Mouse (Mus musculus) naive thymus-derived CD4-positive, alpha-beta T cell, adult 2 months (primary cell): Measurements from ENCODE around the gene Insl3.
"Not testable (repeated sequence)": the region's sequence is repeated elsewhere in the genome, so short reads cannot be mapped to it uniquely, and the experiment has no call there.

ENCODE experiments used
- DNase-seq: peaks from one replicate; pipeline ENCODE4 v3.0.0-alpha.2; 2011; ENCODE audit warnings: low read depth

Insl3 gene

DNA sequence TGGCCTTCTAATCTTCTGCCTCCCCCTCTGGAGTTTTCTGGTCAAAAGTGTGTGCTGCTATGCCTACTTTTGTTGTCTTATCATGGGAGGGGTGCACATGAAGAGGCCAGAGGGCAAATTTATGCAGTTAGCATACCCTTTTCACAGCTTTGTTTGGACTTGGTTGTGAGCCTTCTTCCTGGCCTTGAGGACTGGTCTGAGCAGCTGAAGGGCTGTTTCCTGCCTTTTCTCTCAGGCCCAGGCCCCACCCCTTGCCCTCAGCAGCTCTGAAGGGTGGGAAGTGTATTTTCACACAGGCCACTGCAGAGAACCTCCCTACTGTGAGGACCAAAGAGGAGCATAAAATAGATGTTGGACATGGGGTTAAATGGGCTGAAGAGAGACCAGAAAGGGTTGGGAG lies 11.5 kb upstream of the Insl3 start:
- no peak for DNase-seq

DNA sequence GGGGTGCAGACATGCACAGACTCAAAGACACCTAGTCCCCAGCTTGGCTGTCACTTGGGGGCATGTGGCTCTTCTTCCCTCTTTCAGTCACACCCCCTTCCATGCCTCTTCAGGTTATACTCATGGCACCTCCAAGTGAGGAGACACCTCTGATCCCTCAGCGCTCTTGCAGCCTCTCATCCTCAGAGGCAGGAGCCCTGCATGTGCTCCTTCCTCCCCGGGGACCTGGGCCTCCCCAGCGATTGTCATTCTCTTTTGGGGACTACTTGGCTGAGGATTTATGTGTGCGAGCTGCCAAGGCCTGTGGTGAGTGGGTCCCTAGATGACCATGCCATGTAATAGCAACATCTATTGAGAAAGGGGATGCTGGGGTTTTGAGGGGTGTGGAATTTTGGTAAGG lies 10.8 kb upstream of the Insl3 start:
- no peak for DNase-seq

DNA sequence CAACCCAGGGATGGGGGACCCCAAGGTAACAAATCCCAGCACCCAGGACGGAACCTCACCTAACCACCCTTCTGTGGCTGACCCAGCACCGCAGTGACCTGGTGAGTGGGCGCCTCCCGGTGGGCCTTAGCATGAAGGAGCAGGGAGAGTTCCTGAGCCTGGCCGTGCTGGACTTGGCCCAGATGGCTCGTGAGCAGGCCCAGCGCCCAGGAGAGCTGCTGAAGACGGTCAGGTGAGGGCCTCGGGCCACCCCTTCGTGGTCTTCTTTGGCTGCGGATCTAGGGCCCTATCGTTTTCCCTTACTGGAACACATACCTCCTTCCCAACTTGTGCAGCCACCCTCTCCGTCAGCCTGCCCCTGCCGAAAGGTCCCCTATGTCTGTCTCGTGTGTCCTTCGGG lies 9.9 kb upstream of the Insl3 start:
- DNase-seq = no peak

DNA sequence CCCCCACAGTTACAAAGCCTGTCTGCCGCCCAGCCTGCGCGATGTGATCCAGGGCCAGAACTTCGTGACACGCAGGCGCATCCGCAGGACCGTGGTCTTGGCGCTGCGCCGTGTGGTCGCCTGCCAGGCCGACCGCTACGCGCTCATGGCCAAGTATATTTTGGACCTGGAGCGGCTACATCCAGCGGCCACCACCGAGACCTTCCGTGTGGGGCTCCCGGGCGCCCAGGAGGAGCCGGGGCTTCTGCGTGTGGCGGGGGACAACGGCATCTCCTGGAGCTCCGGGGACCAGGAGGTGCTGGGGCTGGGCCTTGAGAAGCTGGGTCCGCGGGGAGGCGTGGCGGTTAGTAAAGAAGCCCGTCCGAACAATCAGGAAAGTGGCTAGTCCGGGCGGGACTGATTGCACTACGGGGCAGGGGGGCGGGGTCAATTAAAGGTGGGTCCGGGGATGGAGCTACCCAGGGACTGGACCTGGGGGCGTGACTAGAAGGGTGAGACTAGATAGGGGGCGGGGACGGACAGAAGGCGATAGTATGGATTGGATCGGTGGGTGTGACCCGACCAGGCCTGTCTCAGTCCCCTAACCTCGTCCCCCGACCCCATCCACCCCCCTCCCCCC lies 9.4 kb upstream of the Insl3 start:
- DNase-seq = no peak

DNA sequence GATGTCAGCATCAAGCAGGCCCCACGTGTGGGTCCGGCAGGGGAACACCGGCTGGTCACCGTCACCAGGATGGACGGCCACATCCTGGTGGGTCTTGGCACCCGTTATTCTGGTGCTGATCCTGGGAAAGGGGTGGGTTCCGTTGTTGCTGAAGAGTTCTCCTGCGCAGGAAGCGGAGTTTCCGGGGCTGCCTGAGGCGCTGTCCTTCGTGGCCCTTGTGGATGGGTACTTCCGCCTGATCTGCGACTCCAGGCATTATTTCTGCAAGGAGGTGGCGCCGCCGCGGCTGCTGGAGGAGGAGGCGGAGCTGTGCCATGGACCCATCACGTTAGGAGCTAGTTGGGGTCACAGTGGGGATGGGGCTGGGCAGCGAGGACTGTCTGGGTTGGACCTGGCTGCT lies 8.5 kb upstream of the Insl3 start:
- no peak for DNase-seq

DNA sequence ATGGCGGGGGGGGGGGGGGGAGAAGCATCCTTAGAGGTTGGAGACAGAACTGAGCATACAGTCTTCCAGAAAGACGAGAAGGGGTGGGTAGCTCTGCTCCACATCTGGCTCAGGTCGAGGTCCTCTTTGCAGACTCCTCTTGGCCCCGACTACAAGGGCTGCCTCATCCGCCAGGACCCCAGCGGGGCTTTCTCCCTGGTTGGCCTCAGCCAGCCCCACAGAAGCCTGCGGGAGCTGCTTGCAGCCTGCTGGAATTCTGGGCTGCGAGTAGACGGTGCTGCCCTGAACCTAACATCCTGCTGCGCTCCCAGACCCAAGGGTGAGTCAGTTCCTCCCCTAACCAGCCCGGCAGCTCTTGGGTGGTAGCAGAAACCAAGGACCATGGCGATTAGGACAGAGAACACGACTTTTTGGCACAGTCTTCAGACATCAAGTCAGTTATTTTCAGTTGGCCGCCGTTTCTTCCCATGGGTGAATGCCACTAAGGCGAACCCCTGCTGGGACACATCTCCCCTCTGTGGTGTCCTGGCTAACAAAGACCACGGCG lies 7.6 kb upstream of the Insl3 start:
- no peak for DNase-seq

DNA sequence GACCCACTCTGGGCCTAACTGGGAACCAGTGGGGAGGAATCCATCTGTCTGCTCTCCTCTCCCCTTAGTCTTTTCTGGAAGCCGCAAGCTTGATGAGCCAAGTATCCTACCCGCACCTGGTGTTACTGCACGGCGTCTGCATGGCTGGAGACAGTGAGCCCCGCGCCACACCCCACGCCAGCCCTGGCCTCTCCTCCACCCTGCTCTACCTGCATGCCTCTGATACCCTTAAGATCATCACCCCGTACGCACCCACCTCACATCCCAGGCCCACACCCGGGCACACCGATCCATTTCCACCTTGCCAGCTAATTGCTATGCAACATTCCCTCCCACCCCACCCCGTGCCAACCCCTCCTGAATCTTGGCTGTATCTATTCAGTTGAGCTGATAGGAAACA lies 6.2 kb upstream of the Insl3 start:
- no peak for DNase-seq

DNA sequence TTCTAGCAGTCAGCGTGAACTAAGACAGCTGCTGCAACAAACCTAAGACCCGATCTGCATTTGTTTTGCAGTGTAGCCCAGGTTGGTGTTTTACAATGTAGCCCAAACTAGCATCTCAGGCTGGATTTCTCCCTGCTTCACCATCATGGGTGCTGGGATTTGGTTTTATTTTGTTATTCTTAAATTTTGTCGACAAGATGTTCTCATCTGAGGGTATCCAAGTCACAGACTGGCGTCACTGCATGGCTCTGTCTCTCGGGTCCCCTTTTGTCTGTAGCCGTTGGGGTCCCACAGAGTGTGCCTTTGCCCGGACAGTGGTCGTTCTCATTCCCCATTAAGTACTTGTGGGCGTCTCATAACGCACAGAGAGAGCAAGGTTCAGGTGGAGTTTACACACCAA lies 4.3 kb upstream of the Insl3 start:
- no peak for DNase-seq

DNA sequence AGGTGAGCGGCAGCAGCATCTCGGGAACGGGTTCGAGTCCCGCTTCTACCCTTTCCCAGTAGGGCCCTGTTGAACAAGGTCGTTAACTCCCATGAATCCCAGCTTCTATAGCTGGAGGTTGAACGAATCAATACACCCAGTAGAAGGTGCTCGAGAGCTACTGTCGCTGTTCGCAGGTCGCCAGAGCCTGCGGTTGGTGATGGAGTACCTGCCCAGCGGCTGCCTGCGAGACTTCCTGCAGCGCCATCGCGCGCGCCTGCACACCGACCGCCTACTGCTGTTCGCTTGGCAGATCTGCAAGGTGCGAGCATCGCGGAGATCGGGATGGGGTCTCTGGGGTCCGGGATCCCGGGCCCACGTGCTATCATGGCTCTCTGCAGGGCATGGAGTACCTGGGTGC lies 3.4 kb upstream of the Insl3 start:
- DNase-seq = no peak

DNA sequence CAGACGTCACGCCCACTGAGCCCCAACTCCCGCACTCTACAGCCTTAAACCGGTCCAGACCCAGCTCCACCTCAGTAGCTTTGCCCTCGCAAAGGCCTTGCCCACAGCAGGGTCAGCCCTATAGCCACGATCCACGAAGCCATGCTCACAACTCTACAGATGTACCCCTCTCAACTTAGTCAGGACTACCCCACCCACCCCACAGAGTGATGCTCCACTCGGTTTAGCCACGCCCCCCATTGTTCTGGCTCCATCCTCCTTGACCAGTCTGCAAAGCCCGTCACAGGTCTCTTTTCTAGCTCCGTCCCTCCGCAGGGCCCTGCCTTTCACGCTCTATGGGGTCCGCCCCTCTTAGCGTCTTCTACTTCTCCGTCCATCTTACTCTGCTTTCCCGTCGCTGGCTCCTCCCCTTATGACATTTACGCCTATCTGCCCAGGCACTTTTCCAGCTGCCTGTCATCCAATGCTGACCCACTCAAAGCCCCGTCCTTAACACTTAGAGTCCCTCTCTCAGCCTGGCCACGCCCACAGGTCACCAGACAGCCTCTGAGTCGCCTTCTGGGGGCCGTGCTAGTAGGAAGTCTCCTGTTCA lies 2.8 kb upstream of the Insl3 start:
- no peak for DNase-seq

DNA sequence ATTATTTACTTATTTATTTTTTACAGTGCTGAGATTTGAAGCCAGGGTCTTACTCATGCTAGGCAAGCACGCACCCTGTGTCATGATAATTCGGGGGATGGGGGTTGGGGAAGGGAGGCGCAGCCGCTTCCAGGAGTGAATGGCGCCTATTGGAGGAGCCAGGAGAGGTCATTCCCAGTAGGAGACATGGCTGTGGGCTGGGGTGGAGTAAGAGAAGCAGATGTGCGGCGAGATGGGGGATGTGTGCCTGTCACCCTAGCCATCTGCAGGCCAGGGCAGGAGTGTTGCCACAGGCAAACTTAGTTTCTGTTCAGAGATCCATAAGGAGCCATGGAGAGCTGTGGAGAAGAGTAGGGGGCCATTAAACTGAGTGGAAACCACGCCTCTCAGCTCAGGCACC lies 1.4 kb upstream of the Insl3 start:
- no peak for DNase-seq

DNA sequence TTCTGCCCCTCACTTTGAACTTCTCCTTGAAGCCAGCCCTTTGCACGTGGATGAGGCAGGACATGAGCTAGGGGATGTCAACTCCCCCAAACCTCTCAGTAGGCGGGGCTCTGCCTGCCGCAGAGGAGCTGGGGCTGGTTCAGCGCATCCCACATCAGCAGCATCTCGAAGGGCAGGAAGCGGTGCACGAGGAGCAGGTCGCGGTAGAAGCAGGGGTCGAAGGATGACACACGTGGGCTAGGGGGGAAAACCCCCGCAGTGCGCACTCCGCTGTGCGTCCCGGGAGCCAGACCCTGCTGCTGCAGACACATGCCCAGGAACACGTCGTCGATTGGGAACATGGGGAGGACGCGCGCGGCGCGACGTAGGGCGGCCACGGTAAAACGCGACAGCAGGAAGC lies 3.5 kb downstream of the Insl3 start:
- peak; percentile 80 for DNase-seq

DNA sequence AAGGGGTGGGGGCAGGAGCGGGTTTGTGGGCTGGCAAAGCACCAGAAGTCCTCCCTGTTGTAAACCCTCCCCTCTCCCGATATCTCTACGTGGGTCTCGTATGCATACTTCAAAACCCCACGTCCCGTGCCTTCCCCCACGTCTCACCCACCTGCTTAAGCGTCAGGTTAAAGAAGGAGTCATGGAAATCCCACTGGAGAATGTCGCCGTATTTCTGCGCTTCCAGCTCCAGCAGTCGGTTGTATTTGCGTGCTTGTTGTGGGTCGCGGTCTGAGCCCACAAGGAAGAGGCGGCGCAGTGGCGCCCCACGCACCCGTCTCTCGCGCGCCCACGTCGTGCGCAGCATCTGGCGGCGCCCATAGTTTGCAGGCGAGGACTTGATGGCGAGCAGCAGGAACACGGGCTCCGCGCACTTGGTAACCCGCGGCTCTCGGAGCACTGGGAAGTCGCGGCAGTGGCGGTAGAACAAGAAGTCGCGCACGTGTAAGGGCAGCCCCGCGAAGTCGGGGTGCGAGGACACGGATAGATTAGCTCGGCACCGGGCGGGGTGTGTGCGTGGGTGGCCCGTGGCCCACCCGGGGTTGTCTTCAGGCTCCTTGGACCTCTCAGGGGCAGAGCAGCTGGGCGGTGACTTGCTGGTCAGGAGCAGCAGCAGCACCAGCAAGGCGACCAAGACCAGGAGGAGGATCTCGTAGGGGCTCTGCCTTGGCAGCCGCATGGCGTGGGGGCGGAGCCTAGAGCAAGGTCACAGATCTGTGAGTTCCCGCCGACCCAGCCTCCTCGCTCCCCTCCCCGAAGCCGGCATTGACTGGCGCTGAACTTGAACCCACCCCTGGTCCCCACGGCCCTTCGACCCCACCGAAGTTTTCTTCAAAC lies 4.4 kb downstream of the Insl3 start:
- peak; percentile 55 for DNase-seq

DNA sequence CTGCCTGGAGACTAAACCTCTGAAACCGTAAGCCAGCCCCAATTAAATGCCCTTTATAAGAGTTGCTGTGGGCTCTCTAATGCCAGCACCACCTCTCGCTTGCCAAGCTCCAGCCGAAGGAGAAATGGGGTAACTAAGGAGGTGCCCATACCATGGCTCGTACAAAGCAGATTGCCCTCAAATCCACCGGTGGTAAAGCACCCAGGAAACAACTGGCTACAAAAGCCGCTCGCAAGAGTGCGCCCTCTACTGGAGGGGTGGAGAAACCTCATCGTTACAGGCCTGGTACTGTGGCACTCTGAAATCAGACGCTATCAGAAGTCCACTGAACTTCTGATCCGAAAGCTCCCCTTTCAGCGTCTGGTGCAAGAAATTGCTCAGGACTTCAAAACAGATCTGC lies 6.4 kb downstream of the Insl3 start:
- peak; percentile 42 for DNase-seq

DNA sequence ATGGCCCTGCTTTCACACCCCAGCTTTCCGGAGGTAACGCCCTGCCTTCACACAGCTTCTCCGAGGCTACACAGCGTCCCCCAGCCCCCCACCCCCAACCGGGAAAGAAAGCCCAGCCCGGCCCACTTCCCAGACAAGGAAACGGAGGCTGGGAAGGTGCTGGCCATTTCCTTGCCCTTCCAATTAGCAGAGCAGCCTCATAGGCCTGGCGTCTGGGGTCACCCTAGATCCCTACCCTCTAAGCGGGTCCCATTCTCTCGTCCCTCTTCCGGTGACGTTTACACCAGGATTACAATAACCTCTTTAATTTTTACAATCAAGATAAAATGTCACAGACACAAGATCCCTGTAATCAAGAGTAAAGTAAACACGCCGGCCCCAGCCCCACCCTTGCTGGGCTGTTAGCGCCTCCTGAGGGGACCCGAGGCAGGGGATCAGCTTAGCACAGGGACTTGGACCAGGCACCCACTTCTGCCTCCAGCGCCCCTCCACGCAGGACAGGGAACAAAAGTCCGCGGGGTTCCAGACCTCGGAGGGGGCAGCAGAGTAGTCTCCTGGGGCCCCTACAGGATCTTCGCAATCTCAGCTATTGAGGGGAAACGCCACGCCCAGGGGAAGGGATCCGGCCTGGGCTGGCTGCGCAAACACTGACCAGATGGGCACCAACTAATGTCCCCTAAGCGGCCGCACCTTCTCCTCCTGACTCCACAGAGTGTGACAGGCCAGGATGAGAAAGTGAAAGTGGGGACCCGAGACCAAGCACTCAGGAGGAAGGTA lies 11.7 kb downstream of the Insl3 start:
- no peak for DNase-seq

DNA sequence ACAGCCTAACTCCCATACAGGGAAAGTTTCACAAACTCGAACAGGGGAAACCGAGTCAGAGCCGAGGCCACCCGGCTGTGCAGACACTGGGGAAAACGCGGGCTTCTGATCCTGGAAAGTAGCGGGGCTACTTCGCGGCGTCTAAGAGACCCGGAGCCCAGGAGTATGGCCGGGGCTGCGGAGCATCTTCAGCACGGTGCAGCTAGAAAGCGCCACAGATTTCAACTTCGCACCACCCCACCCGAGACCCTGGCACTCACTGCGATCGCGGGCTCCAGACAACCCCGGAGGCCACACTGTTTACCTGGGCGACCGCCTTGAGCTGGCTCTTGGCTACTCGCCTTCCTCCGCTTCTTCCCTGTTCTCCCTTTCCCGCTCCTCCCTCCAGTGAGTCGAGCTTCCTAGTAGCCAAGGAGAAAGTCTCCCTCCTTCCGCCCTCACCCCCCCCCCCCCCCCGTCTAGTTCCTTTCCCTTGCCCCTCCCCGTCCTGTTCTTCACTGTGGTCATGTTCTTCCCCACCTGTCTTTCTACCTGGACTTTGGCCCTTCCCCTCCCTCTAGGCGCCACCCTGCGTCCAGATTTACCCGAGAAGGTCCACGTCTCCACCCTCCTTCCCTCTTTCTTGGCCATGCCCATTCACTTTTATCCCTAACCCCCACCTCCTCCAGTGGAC lies 12.5 kb downstream of the Insl3 start, which contains the start of gene B3gnt3:
Gene B3gnt3 (minus strand): TSS at position 376 of the 673 bp plus-strand sequence.
- DNase-seq = peak; percentile 43

DNA sequence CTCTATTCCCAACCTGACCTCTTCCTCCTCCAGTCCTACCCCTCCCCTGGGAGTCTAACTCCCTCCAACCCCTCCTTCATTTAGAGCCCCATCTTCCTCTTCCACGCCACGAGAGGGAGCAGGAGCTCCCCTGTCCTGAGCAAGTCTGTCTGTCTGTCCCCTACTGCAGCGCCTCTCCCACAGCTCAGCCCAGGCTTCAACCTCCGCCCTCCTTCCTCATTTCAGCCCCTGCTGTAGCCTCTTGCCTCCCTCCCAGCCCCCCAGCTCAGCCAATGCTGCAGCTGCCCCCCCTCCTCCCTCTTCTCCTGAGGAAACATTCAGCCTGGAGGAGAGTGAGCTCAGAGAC lies 13.0 kb downstream of the Insl3 start:
- DNase-seq = peak; percentile 51

DNA sequence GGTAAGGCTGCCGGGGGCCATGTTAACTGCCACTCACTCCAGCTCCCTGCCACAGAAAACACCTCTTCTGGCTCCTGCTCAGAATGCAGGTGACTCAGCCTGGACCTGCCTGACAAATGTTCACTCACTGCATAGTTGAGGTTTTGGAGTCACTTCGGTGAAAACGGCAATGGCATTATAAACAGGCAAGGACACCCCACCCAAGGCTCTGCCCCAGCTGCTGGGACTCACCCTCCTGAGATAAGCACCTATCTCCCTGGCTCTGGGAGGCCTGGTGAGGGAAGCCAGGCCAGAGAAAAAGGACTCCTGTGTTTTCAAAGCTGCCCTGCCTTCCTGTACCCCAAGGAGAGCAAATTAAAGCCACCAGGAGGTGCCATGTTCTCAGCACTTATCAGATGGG lies 13.9 kb downstream of the Insl3 start:
- no peak for DNase-seq

DNA sequence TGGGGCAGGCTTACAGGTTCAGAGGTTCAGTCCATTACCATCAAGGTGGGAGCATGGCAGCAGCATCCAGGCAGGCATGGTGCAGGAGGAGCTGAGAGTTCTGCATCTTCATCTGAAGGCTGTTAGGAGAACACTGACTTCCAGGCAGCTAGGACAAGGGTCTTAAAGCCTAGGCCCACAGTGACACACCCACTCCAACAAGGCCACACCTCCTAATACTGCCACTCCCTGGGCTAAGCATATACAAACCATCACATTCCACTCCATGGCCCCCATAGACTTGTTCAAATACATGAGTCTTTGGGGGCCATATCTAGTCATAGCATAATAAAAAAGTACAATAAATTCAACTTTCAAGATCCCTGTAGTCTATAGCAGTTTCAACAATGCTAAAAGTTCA lies 14.4 kb downstream of the Insl3 start:
- DNase-seq = not testable (repeated sequence)

DNA sequence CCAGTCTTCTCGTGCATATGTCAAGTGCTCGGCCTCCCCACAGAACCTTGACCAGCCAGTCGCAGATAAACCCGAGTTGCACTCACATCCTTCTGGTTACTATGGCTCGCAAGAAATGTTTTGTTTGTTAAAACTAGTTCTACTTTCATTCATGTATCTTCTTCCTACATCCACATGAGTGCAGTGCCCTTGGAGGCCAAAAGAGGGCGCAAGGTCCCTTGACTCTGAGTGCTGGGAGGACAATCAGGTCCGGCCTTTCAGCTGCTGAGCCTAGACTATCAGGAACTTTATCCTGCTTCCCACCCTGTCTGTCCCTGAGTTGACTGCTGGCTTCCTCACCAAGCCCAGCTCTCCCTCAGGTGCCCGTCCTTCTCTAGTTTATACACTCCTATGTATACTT lies 18.9 kb downstream of the Insl3 start:
- peak; percentile 80 for DNase-seq

DNA sequence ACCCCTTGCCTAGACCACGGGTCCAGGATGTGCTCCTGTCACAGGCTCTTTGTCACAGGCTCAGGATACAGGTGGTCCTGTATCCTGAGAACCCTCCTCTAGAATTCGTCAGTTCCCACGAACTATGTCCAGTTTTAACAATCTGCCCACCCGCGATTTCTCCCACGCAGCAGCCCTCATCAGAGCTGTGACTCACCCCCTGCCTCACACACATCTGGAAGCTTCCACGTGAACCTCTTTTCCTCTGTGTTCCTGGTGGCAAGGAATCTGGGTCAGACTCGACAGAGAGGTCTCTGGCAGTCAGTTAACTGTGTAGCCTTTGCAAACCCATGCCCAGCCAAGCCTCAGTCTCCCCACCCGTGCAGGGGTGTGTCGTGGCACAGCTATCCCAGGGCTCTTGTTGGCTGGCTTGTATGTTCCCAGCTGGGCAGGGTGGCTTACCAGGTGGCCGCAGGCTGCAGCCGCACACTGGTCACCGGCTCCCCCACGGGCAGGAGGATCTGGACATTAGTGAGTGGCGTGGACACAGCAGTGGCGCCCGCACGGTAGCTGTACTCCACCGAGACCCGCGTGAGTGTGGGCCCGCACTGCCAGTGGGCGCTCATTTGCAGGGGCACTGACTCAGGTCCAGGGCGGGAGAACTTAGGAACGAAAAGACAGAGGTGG lies 20.3 kb downstream of the Insl3 start:
- DNase-seq = no peak
